Mouse (Mus musculus): ENCODE data around the gene Prkag3. TPM values are rescaled to one million over a fixed set of nuclear protein-coding genes. Genes with fewer than 3 reads are reported as not detected.

The Prkag3 gene
- polyA plus RNA-seq, 1 experiment, result 0.52 TPM

DNA sequence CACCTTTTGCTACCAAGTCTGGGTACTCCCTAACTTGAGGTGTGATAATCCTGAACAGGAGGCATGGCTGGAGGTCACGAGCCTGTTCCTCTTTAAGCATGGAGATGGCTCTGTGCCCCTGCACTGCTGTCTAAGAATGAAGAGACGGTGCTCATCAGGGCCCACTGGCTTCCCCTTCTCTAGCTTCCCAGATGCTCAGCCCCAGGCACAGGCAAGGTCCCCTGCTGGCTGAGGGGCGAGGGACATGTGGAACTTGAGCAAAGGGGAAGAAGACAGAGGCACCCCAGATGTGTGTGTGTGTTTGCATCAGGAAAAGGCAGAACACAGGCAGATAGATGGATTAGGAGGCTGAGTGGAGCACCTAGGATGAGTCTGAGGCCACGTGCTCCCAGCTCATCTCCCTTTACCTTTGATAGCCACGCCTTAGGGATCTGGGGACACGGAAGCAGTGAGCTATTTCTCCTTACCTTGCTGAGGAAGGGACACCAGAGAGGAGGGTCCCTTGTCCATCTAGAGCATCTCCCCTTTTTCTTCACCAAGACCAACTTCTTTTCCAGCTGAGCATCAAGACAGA, 39.7 kb upstream of the Prkag3 start:
- no peak for TF ChIP-seq CTCF (IDR thresholded peaks at IDR 0.05; ENCODE audit: control insufficient read depth, insufficient read depth, low read length)
- TF ChIP-seq POLR2A (IDR thresholded peaks at IDR 0.05; ENCODE audit: borderline replicate concordance, control insufficient read depth, low read depth, low read length), result no peak
- H3K4me3 ChIP-seq (replicated peaks; ENCODE audit: control insufficient read depth, low read depth, low read length), result no peak overlapping the region
- 16% methylated on average over 6 of the region's 6 CpGs for WGBS
- no peak overlapping the region for H3K27ac ChIP-seq (ENCODE audit: control insufficient read depth, insufficient read depth, low read depth, low read length, poor library complexity)
- no peaks in the 10 kb centered on the region for H3K4me1 ChIP-seq (ENCODE audit: control insufficient read depth, insufficient read depth, low read length)

DNA sequence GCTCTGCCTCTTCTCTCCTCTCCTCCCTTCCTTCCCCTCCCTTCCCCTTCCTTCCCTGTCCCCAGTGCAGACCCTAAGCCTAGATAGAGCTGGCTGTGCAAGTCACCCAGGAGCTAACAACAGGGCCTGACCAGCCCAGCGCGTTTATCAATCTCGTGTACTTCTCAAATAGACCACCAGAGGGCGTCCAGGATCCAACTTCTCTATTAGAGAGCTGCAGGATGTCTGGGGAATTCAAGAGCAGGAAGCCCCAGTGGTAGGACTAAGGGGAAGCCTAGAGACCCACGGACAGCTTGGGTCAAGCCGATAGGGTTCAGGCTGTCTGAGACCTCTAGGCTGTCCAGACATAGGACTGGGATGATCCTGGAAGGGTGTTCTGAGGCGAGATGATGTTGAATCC, 38.8 kb upstream of the Prkag3 start:
- no peak overlapping the region for H3K27ac ChIP-seq (ENCODE audit: control insufficient read depth, insufficient read depth, low read depth, low read length, poor library complexity)
- no peak overlapping the region for H3K4me3 ChIP-seq (replicated peaks; ENCODE audit: control insufficient read depth, low read depth, low read length)
- WGBS, result 4% methylated on average over 7 of the region's 7 CpGs
- peaks cover under 1% of the 10 kb centered on the region for H3K4me1 ChIP-seq (ENCODE audit: control insufficient read depth, insufficient read depth, low read length)
- TF ChIP-seq CTCF (IDR thresholded peaks at IDR 0.05; ENCODE audit: control insufficient read depth, insufficient read depth, low read length) (peak; percentile 58), POLR2A (IDR thresholded peaks at IDR 0.05; ENCODE audit: borderline replicate concordance, control insufficient read depth, low read depth, low read length) (no peak)

- Histone ChIP-seq H3K4me3 (replicated peaks; ENCODE audit: control insufficient read depth, low read depth, low read length) (peak overlapping the region; percentile 26), H3K4me1 (ENCODE audit: control insufficient read depth, insufficient read depth, low read length) (peaks cover 2% of the 10 kb centered on the region), H3K27ac (ENCODE audit: control insufficient read depth, insufficient read depth, low read depth, low read length, poor library complexity) (no peak overlapping the region)
- no peak for TF ChIP-seq POLR2A (IDR thresholded peaks at IDR 0.05; ENCODE audit: borderline replicate concordance, control insufficient read depth, low read depth, low read length)
- TF ChIP-seq CTCF (IDR thresholded peaks at IDR 0.05; ENCODE audit: control insufficient read depth, insufficient read depth, low read length), result peak; percentile 22; the same call in 1 of the 2 replicates
- under 1% methylated on average over 67 of the region's 67 CpGs for WGBS
These were observed 35.2 kb upstream of the Prkag3 start for GRCm38 (mm10) chr1:74784041-74784759.

DNA sequence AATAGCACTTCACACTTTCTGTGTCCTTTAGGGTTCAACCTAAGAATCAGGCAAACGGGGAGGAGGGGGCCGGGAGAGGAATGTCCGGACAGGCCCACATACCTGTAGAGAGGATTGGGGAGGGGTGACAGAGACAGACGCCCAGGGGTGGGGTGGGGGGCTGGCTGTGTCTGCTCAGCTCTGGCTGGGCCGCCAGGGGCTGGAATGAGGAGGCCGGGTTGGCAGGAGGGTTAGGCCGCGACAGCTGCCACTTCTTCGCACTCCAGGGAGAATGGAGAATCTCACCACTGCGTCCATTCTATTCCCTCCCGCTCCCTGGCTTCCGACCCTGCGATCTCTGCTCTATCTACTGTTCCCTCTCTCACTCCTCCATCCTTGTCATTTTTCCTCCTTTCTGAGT, 34.5 kb upstream of the Prkag3 start:
- H3K4me3 ChIP-seq (replicated peaks; ENCODE audit: control insufficient read depth, low read depth, low read length), result no peak overlapping the region
- no peak overlapping the region for H3K27ac ChIP-seq (ENCODE audit: control insufficient read depth, insufficient read depth, low read depth, low read length, poor library complexity)
- 36% methylated on average over 13 of the region's 13 CpGs for WGBS
- H3K4me1 ChIP-seq (ENCODE audit: control insufficient read depth, insufficient read depth, low read length), result peaks cover 2% of the 10 kb centered on the region
- TF ChIP-seq CTCF (IDR thresholded peaks at IDR 0.05; ENCODE audit: control insufficient read depth, insufficient read depth, low read length) (no peak), POLR2A (IDR thresholded peaks at IDR 0.05; ENCODE audit: borderline replicate concordance, control insufficient read depth, low read depth, low read length) (no peak)

GRCm38 (mm10) chr1:74782045-74782444, 33.0 kb upstream of the Prkag3 start:
- Histone ChIP-seq H3K4me1 (ENCODE audit: control insufficient read depth, insufficient read depth, low read length) (peaks cover 2% of the 10 kb centered on the region), H3K4me3 (replicated peaks; ENCODE audit: control insufficient read depth, low read depth, low read length) (no peak overlapping the region), H3K27ac (ENCODE audit: control insufficient read depth, insufficient read depth, low read depth, low read length, poor library complexity) (0 out of 2 replicates have a peak overlapping the region, but pooled peaks have one; percentile 9)
- TF ChIP-seq CTCF (IDR thresholded peaks at IDR 0.05; ENCODE audit: control insufficient read depth, insufficient read depth, low read length) (no peak), POLR2A (IDR thresholded peaks at IDR 0.05; ENCODE audit: borderline replicate concordance, control insufficient read depth, low read depth, low read length) (peak; percentile 23; the same call in 1 of the 2 replicates)
- 2% methylated on average over 14 of the region's 14 CpGs for WGBS

GRCm38 (mm10) chr1:74778934-74779486, 30.0 kb upstream of the Prkag3 start:
- WGBS, result 63% methylated on average over 3 of the region's 3 CpGs
- H3K4me1 ChIP-seq (ENCODE audit: control insufficient read depth, insufficient read depth, low read length), result peaks cover 2% of the 10 kb centered on the region
- H3K4me3 ChIP-seq (replicated peaks; ENCODE audit: control insufficient read depth, low read depth, low read length), result no peak overlapping the region
- H3K27ac ChIP-seq (ENCODE audit: control insufficient read depth, insufficient read depth, low read depth, low read length, poor library complexity), result no peak overlapping the region
- no peak for TF ChIP-seq CTCF (IDR thresholded peaks at IDR 0.05; ENCODE audit: control insufficient read depth, insufficient read depth, low read length)
- TF ChIP-seq POLR2A (IDR thresholded peaks at IDR 0.05; ENCODE audit: borderline replicate concordance, control insufficient read depth, low read depth, low read length), result no peak

- H3K27ac ChIP-seq (ENCODE audit: control insufficient read depth, insufficient read depth, low read depth, low read length, poor library complexity), result no peak overlapping the region
- WGBS, result 16% methylated on average over 5 of the region's 5 CpGs
- H3K4me1 ChIP-seq (ENCODE audit: control insufficient read depth, insufficient read depth, low read length), result no peaks in the 10 kb centered on the region
- H3K4me3 ChIP-seq (replicated peaks; ENCODE audit: control insufficient read depth, low read depth, low read length), result no peak overlapping the region
- TF ChIP-seq CTCF (IDR thresholded peaks at IDR 0.05; ENCODE audit: control insufficient read depth, insufficient read depth, low read length) (peak; percentile 16; the same call in 1 of the 2 replicates), POLR2A (IDR thresholded peaks at IDR 0.05; ENCODE audit: borderline replicate concordance, control insufficient read depth, low read depth, low read length) (no peak)
These were observed 26.8 kb upstream of the Prkag3 start for GRCm38 (mm10) chr1:74775816-74776215.

DNA sequence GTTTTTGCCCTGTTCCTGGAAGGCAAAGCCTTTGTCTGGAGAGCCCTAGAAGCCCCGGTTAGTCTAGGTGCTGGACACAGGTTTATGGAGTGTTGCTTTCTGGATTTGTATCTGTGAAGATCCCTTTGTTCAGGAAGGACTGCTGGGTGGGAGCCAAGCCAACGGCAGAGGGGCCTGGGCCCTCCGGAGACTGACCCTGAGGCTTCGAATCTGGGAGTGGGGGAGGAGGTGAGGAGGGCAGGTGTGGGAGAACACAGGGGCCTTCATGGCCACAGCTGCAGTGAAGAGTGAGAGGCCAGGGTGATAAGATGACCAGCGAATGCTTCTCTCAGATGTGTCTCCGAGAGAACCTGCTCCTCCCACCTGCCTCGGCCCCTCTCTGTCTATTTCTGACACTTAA, 25.0 kb upstream of the Prkag3 start:
- WGBS, result 54% methylated on average over 7 of the region's 7 CpGs
- TF ChIP-seq CTCF (IDR thresholded peaks at IDR 0.05; ENCODE audit: control insufficient read depth, insufficient read depth, low read length) (no peak), POLR2A (IDR thresholded peaks at IDR 0.05; ENCODE audit: borderline replicate concordance, control insufficient read depth, low read depth, low read length) (no peak)
- Histone ChIP-seq H3K4me3 (replicated peaks; ENCODE audit: control insufficient read depth, low read depth, low read length) (no peak overlapping the region), H3K27ac (ENCODE audit: control insufficient read depth, insufficient read depth, low read depth, low read length, poor library complexity) (no peak overlapping the region), H3K4me1 (ENCODE audit: control insufficient read depth, insufficient read depth, low read length) (no peaks in the 10 kb centered on the region)

All from bone marrow, adult 2 months (tissue).